Mouse (Mus musculus) kidney, adult 8-10 months (tissue): Measurements from ENCODE around the gene Slc6a6.

Source experiments
- DNase-seq, 2 experiments: peaks; one replicate each; pipeline ENCODE4 v3.0.0; 2022

Gene Slc6a6

DNA sequence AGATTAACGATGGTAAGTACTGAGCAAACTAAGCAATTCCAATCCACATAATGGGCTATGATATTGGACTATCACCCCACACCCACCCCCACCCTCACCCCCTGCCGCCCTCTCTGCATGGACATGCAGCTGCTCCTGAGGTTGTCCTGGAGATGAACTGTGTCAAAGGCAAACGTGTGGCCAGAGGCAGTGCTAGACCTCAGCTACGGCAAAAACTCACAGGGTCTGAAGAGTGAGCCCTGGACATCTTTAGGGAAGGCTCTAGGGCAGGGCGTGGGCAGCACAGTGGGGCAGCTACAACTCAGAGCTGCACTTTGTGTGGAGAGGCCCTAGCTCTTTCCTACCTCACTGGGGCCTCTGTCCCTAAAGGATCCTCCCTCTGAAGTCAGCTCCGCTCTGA is 13.6 kb upstream of the Slc6a6 start:
- DNase-seq = no peak

DNA sequence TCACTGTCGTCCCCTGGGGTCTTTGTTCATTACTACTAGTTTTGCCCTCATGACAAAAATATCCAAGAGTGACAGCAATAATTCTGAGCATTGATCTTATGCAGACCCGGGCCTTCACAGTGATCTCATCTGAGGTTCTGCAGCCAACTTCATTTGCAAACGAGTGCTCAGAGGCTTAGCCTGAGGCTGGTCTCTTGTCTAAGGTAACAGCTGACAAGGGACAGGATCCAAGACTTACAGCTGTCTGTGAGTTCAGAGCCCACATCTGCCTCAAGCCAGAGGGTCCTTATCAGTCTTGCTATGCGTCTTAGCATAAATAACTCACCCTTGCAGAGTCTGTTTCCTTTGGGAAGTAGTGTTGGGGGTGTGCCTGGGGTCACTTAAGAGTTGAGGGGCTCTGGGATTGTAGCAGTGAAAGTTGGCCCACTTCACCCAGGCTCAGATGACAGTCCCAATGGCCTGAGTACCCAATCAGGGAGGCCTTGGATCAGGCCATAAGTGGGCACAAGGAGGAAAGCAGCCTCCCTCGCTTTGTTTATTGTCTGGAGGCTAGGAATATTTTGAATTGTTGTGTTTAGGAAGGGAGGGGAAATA is 9.0 kb upstream of the Slc6a6 start:
- DNase-seq = no peak

DNA sequence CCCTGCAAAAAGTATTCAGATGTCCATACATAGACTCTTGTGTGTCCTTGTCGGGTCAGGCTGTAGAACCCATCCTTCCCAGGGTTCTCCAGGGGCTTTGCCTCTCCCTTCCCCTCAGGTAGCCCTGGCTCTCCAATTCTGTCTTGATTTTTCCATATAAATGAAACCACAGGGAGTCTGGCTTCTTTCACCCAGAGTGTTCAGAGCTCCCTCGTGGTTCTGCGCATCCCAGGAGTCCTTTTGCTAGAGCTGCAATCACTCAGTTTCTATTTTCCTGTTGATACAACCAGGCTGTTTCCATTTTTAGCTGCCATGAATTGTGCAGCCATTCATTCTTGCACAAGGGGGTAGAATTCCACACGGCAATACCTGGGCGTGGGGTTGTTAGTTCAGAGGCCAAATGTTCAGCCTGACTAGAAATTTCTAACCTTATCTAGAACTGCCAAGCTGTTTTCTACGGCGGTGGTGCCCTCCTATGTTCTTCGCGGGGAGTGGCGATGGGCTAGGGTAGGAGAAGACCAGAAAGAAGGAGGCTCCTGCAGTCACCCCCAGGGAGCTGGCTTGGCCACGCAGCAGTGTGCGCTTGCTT is 5.3 kb upstream of the Slc6a6 start:
- DNase-seq = no peak

DNA sequence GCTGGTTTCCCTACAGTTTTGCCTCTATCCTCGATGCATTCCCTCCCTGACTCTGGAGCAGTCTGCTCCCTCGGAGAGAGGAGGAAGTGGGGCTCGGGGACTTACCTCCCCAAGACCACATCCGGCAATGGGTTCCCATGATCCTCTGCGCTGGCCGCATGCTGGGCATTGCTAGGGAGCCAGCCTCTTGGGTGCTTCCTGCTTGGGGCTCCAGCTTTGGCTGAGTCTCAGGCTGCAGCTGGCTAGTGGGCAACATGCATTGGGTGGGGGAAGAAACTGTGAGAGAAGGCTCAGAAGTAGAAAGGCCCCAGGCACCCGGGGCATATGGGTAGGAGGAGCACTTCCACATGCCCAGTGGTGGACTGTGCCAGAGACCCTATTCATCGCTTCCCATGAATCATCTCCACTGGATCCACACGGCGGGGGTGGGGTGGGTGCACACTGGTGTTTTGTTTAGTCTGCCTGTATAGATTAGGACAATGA is 4.7 kb upstream of the Slc6a6 start:
- peak in 1 of 2 experiments; percentile 33 for DNase-seq

DNA sequence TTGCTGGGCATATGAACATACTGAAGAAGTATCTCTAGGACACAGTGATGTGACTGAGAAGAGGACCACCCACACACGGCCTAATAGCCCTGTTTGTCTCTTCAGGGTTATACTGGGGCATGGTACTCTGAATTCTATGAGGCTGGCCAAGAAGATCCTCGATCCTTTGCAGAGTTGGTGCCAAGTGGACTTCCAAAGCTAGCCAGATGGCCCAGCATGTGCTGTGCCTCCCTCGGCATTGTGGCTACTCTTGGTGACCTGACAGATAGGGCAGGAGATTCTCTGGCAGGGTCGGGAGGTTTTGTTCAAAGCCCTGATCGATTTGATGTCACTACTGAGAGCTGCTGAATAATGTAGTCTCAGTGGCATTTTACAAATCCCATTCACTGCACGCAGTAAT is 4.1 kb upstream of the Slc6a6 start:
- no peak for DNase-seq

DNA sequence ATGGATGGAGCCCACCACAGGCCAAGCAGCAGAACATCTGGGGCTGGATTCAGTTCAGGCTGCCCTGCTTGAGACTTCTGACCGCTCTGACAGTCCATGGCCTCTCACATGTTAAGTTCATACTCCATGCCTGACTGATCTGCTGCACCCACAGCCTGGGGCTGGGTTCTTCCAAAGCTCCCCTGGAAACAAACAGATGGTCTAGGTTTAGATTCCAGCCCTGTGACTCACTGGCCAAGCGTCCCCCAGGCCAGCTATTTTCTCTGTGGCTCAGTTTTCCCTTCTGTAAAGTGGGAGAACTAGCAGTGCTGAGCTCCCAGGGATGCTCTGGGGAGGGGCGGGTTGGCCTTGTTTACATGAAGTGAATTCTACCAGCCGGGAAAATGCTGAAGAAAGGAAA is 2.0 kb upstream of the Slc6a6 start:
- no peak for DNase-seq

DNA sequence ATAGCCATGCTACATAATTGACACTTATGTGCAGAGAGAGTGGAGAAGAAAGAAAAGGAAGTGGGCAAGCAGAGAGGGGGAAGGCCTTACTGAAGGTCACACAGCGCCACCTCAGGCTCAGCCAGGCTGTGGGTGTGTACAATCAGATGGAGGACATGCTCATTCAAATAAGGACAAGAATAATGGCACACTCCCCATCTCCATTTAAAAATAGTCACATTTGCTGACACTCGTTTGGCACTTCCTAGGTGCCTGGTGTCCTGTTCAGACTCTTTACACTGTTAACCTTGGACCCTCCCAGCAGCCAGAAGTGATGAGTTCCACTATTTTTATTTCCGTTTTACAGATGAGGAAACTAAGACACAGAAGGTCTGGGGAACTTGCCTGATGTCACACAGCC is 732 bp upstream of the Slc6a6 start:
- peak in 1 of 2 experiments; percentile 42 for DNase-seq

DNA sequence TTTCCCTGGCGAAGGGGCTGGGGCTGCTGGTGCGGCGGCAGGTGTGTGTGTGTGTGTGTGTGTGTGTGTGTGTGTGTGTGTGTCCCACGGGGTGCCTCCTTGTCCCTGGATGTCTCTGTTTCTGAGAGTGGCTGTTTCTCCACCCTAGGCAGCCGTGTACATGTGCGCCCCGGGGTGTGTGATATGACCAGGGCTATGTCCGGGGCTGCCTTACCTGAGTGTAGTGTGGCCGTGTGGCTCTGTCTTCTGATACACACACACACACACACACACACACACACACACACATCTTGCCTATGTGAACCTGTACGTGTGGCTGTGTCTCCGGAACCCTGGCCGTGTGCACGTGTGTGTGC is 599 bp downstream of the Slc6a6 start:
- no peak for DNase-seq

DNA sequence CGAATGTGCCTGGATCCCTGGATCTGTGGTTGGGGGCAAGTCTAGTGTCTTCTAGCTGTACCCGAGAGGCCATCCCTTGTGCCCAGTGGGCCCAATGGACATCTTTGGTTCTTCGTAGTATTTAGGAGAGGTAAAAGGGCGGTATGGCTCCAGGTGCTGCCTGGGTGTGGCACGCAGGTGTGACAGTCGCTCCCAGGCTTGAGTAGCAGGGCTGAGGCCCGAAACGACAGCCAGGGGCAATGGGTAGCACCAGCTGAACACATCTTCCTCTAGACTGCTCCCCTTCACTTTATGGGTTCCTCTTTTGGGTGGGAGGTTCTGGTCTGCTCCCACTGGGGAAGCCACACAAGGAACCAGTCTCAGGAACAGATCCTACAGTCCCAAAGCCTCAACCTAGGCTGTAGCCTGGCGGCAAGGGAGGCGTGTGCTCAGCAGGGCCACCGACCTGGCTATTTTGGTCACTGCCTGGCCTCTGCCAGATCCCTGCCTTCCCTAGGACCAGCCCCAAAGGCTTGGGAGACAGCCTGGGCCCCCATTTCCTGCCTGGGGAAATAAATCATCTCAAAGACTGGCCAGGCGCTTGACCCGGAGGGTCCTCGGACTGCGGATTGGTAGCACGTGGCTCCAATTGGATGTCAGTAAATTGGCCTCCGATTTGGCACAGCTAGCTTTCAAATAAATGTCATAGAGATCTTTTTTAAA is 1.1 kb downstream of the Slc6a6 start:
- DNase-seq = peak; percentile 71 to 85

DNA sequence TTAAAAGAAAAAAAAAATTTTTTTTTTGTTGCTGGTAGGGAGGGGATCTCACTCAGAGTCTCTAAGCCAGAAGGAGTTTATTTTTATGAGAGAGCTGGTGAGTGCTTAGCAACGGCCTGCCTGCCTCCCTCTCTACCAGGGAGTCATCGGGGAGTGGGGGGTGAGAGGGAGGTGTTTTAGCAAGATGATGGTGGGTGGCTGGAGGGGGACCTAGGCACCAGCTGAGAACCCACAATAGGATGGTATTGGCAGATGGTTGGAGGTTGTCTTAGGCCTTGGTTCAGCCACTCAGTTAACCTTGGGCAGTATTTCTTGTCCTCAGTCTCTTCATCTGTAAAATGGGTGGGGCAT is 1.7 kb downstream of the Slc6a6 start:
- no peak for DNase-seq

DNA sequence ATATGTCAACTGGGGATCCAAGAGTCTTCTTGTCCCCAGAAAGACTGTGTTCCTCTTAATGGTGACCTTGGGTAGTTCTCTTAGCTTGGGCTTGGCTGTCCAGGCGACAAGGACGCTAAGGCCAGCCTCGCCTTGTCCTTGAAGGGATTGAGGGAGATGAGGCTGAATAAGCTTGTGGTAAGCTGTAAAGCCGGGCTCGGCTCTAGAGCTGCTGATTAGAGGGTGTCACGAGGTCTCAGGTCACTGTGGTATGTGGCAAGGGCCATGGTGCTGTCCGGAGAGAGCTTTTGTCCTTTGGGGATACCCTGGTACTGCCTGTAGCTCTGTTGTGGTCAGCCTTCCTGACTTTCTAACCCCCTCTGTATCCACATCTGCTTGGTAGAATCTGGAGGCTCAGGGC is 2.0 kb downstream of the Slc6a6 start:
- DNase-seq = peak in 1 of 2 experiments; percentile 44

DNA sequence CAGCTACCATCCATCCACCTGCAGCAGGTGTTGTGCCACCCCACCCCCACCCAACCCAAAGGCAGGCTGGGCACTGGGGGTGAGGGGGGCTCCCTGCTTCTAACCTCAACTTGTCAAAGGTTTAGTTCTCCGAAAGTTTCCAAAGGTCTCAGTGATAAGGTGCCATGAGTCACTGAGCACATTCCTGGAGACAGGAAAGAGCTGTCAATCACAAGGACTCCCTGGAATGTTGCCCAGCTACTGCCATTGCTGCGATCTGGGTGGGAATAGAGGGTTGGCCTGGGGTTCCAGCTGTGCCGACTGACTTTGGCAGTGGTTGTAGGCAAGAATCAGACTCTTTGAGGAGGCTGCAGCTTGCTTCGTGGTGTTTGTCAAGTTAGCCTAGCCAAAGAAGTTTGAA is 2.7 kb downstream of the Slc6a6 start:
- peak; percentile 72 to 78 for DNase-seq

DNA sequence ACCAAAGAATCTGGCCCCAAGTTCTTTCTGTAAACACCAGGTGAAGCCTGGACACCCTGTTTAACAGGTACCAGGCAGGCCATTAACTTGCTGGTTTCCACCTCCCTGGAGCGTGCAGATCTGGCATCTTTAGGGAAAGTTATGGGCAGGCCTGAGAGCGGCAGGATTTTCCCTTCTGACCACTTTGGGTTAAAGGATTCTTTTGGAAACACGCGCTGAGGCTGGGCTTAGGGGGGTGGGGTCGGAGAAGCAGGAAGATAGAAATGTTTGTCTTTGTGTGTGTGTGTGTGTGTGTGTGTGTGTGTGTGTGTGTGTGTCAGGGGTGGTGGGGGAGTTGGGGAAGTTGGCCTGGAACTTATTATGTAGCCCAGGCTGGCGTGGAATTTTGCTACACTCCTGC is 4.2 kb downstream of the Slc6a6 start:
- DNase-seq = no peak

DNA sequence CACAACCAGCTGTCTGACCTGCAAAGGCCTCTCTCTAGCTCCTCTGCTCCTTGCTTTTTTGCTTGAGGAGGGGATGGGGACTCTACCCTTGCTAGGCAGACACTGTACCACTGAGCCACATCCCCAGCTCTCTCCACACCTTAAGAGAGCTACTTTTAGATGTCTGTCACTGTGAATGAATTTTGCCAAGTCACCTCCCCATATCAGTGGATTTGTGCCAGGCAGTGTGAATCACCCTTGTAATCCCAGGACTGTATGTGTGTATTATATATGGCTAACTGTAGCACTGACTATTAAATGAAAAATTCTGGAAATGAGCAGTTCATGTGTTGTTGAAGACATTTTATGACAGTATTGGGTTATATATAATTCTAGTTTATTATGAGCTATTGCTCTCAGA is 5.4 kb downstream of the Slc6a6 start:
- no peak for DNase-seq

DNA sequence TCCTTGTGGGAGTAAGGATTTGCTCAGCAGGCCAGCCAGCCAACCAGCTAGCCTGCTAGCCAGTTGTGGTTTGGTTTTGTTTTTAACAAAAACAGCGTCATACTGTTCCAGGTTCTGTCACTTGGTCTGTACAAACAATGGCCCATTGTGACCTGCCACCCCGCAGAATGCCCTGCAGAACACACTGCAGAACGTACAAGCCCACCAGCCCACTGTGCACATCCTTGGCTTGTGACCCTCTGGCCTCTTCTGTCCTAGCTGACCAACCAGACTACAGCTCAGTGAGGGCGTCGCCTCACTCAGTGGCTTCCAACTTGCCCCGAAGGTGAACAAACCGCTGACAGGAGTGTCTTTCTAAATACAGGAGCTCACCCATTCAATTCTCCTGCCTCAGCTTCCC is 6.4 kb downstream of the Slc6a6 start:
- DNase-seq = no peak

DNA sequence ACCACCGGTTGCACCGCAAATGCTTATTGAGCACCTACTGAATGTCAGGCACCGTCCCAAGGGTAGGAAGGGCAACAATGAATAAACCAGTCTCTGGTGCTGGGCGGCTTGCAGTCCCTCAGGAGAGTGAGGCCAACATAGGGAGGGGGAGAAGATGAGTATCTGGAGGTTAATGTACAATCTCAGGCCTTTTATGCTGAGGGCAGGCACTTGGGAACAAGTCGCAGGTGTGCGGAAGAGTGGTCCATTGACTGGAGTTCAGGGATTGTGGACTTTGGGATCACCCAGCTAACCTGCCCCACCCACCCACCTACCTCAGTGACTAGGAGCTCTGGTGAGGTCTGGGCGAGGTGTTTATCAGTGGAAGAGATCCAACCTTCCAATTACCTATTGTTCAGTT is 6.8 kb downstream of the Slc6a6 start:
- peak; percentile 81 to 88 for DNase-seq

DNA sequence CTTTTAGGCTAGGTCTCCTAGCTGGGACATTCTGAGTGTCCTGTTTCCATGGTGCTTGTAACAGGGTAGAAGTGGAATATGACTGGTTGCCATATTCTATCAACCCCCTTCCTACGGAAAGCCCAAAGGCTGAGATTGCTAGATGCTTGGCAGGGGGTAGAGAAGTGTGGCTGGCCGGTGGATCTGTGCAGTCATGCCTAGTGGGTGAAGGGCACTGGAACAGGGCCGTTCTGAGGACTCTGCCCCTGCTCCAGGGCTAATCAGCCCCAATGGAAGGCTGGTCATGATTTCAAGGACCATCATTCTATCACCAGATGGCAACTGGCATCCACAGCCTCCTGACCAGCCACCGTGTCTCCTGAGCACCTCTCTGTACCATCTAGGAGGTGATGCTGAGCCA is 7.7 kb downstream of the Slc6a6 start:
- peak; percentile 76 to 77 for DNase-seq

DNA sequence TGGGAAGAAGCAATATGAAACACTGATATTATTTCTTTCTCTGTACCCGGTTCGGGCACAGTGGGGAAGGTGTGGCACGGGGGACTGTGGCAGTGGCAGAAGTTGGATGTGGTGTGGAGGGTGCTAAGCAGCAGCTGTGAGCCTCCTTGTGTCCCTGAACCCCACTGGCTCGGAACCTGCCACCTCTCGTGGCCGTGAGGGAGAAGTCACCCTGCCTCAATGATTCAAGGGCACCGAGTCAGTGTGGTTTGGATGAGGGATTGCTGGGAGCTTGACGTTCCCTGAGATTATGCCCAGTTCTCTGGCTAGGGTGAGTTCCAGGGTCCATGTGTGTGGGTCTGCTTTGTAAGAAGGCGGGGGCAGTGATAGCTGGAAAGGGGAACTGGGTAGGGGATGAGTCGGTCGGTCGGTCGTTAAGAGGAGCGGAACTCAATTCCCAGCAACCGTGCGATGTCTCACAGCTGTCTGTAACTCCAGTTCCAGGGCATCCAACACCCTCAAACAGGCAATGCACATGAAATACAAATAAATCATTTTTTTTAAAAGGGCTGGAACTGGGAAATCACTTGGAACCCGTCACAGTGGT is 9.5 kb downstream of the Slc6a6 start:
- no peak for DNase-seq

DNA sequence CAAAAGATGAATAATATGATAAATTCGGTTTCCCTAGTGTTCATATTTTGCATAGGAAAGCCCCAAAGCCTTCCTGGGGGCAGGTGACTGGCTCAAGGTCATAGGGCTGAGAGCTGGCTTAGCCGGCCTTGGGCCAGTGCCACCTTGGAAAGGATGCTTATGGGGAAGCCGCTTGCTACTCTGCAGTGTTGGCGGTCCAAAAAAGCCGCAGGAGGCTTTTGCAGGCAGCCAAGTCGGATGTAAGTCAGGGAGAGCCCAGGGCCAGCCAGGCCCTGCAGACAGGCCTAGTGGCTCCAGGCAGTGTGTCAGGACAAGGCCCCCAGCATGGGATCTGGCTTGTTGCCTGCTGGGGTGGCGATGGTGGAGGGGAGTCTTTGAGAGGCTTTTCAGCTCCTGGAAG is 10.8 kb downstream of the Slc6a6 start:
- peak in 1 of 2 experiments; percentile 47 for DNase-seq

DNA sequence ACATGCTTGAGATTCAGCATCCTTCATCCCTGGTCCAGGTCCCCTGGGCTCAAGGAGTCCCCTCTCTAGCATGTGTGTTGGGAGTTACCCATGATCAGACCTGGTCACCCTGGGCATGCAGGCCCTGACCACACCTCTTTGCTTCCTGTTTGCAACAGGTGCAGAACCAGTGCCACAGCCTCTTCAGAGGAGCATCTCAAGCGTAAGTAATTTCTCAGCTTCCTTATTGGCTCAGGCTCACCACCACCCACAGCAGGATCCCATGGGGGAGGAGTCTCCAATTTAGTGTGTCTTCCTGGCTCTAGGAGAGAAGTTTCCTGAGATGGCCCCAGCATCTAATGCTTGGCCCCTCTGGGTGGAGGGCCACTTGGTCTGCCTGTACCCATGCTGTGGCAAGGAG is 15.0 kb downstream of the Slc6a6 start:
- no peak for DNase-seq

DNA sequence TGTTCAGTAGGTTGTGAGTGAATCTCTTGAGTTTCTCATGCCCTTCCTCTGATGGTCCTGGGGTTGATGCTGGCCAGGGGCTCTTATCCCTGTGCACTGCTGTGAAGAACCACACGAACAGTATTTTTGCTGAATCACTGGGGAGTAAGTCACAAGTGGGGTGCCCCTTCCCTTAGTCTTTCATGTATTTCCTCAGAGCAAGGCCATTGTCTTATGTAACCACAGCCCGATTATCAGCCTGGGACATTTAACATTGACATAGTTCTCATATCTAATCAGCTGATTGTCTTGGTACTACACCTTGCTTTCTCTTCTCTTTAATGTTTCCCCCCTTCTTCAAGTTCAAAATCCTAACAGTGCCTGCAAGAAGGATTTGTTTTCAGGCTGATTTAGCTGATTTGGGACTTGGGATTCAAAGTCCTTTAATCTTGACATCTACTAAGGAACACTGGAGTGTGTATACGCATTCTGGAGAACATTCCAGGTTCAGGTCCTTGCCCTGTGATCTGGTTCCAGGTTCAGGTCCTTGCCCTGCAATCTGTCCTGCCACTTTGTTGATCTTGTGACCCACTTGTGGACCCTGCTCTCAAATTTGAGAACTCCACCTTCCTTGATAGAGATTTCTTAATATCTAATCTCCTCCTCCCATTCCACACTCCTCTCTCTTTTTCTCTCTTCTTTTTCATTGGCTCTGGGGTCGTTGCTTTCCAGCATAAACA is 15.8 kb downstream of the Slc6a6 start:
- DNase-seq = peak; percentile 63 to 81

DNA sequence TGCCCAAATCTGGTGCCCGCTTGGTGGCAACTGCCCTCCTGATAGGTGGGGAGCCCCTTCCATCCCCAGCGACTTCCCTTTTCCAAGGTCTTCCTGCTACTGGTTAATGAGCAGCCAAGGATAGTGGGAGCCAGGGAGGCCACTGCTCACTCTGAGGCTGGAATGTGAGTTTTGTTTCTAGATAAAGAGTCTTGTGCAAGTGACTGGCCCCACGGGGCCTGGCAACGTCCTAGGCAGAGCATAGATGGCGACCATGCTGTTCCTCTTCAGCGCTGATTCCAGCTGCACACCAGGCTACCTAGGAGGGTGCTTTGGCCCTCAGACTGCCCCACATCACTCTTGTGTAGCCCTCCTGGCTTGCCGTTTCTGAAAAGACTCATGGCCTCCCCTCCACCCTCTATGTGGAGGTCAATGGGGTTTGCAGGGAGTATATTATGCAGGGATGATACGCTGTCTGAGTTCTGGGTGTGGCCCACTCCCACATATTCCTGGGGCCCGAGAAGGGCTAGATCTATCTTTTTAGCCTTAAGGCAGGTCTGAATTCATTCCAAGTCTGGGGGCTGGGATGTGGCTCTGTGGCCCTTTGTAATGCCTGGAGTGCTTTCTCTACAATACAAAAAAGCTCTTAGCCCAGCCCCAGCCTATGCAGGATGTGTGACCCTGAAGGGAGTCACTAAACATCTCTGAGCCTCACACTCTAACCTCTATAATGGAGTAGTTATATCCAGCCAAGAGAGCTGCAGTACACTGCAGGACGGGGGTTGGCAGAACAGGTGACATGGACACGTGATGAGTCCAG is 17.2 kb downstream of the Slc6a6 start:
- DNase-seq = peak; percentile 82 to 84

DNA sequence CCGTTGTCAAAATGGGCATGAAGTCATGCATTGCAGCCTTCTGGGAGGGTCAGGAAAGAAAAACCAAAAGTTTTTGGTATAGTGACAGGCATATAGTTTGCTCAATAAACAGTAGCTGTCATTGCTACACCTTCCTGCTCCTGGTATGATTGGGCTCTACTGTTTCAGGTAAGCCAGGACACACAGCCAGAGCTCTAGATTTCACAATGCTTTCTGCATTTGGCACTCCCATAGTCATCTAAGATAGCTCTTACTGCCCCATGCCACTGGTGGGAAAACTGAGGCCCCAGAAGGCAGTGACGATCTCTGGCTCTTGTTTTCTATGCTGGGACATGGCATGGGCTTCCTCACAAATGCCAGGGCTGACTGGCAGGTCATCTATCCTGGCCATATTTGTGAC is 19.6 kb downstream of the Slc6a6 start:
- no peak for DNase-seq
